Mouse (Mus musculus): Measurements from ENCODE around the gene Spag7. TPM values are rescaled to one million over a fixed set of nuclear protein-coding genes. Genes with fewer than 3 reads are reported as not detected.
A peak's percentile ranks its signal among the peaks of the same experiment; 100 is the strongest.

The Spag7 gene
- total RNA-seq, 2 experiments from 2014 or later: 11.1 to 36.9 TPM

DNA sequence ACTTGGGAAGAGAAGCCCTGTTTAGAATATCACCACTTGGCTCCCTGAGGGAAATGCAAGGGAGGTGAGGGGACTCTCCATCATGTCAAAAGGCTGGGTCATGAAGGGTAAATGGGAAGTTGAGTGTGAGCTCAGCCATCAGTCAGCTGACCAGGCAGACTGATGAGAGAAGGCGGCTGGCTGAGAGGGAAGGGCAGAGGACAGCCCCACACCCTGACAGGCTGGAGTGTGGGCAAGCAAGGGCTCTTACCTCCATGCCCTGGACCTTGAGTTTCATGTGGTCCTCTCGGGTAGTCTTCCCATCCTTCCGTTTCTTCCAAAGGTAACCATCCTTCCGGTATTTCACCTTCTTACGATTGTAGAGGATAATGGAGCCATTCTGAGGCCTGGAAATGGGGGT, 14.4 kb upstream of the Spag7 start:
- ATAC-seq (replicated peaks; ENCODE audit: low FRiP score, poor library complexity, severe bottlenecking): no peak

GRCm38 (mm10) chr11:70681897-70682581, 12.8 kb upstream of the Spag7 start:
- no peak for ATAC-seq (replicated peaks; ENCODE audit: low FRiP score, poor library complexity, severe bottlenecking)

DNA sequence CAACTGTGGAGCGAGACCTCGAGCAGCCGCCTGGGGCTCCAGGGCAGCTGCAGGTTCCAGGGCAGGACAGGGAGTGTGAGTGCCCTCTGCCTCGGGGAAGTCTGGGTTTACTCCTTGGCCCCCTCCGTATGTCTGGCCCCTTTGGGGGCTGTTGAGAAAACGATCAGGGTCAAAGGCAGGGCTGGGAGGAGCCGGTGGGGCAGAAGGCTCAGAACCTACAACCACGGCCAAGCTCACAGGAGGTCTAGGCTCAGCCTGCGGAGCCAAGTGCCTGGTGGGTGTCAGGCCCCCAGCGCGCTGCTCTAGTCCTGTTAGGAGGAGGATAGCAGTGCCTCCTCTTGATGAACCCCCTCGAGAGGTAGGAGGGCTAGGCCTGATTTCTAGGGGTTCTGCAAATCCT, 12.0 kb upstream of the Spag7 start:
- ATAC-seq (replicated peaks; ENCODE audit: low FRiP score, poor library complexity, severe bottlenecking): no peak

DNA sequence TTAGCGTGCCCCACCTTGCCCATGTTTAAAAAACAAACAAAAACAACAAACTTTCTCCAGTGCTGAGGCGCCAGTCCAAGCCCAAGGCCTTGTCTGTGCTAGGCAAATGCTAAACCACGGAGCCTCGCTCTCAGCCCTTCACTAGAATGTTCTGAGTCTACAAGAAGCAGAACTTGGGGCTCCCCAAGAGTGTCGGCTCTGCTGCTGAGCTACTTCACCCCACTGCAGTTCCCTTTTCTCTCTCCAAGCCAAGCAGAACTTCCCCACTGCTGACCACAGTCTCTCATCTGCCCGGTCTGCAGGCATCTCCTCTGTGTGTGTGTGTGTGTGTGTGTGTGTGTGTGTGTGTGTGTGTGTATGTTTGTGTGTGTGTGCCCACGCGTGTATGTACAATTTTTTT, 10.7 kb upstream of the Spag7 start:
- ATAC-seq (replicated peaks; ENCODE audit: low FRiP score, poor library complexity, severe bottlenecking): no peak

DNA sequence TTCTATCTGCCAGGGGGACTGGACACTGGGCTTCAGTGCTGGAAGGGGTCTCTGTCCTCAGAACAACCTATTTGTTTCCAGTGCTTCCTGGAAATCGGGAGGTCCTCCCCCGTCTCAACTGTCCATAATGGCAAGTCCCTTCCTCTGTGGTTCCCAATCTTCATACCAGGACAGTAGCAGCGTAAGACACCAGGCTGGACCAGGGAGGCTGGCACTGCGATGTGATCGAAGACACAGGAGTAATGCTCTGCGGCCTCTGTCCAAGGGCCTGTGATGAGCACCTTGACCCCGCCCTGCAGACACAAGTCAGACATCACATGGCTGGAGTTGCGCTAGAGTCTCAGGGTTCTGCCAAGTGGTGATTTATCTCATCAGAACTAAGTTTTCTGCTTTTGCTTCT, 10.1 kb upstream of the Spag7 start:
- no peak for ATAC-seq (replicated peaks; ENCODE audit: low FRiP score, poor library complexity, severe bottlenecking)

- no peak for ATAC-seq (replicated peaks; ENCODE audit: low FRiP score, poor library complexity, severe bottlenecking)
Measured at GRCm38 (mm10) chr11:70678576-70678975, 9.4 kb upstream of the Spag7 start.

GRCm38 (mm10) chr11:70678092-70678491, 8.9 kb upstream of the Spag7 start:
- ATAC-seq (replicated peaks; ENCODE audit: low FRiP score, poor library complexity, severe bottlenecking): no peak

- no peak for ATAC-seq (replicated peaks; ENCODE audit: low FRiP score, poor library complexity, severe bottlenecking)
Measured at GRCm38 (mm10) chr11:70674501-70674900, 5.3 kb upstream of the Spag7 start.

DNA sequence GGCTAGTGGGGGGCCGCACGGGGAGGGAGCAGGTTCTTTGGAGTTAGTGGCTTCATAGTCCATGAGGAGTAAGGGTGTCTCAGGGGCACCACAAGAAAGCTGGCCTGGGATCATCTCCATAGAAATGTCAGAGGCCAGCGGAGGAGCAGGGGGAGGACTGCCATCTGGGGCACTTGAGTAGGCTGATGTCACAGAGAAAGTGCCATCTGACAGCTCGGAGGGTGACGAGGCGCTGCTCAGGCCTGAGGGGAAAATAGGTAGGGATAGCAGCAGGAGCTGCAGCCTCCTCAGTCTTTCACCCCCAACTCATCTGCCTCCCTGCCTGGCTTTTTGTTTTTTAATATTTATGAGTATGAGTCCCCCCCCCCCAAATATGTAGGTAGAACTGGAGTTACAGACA, 4.8 kb upstream of the Spag7 start:
- ATAC-seq (replicated peaks; ENCODE audit: low FRiP score, poor library complexity, severe bottlenecking): no peak

DNA sequence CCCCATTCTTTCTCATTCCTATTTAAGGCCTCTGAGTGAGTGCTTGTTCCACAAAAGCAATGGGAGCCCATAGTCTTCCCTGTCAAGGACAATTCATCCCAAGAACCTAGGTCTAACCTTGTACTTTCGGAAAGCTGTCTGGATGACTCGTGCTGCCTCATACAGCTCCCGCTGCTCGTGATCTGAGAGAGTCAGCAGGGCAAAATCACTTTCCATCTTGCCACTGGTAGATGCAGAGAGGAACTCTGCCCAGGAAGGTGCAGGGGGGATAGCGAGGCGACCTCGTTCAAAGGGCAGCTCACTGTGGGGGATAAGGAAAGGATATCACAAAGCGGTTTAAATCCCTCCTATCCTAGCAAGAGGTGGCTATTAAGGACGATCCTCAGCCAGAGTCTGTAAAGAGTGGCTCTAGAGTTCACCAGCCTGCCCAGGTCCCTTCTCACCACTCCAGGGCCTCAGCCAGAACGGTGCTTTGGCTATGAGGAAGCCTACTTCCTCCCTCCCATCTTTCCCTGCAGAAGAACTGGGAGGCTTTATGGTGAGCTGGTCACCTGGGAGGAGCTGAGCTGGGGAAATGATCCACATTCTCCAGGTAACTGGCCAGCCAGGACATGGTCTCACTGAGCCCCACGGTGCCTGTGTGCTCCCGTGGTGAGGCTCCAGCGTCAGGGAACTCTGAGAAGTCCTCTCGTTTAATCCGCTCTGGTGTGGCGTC, 2.3 kb upstream of the Spag7 start:
- ATAC-seq (replicated peaks; ENCODE audit: low FRiP score, poor library complexity, severe bottlenecking): no peak

DNA sequence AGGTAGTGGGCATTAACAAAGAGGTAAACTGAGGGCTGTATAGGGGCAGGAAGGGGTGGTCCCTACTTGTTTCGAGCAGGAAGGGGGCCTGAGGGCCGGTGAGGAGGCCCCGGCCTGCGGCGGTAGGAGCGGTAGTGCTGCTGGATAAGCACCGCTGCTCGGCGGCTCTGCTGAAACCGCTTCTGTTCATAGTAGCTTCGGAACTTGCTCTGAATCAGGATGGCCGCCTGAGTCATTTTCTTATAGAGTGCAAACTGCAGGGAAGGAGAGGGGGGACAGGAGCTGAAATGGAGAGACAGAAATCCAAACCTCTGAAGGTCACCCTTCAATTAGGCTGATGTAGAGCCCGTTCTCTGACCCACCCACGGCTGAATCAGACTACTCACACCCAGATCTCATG, 1.3 kb upstream of the Spag7 start:
- ATAC-seq (replicated peaks; ENCODE audit: low FRiP score, poor library complexity, severe bottlenecking): no peak

- ATAC-seq (replicated peaks; ENCODE audit: low FRiP score, poor library complexity, severe bottlenecking): peak; percentile 7
Measured at GRCm38 (mm10) chr11:70669582-70670345, 548 bp upstream of the Spag7 start.

DNA sequence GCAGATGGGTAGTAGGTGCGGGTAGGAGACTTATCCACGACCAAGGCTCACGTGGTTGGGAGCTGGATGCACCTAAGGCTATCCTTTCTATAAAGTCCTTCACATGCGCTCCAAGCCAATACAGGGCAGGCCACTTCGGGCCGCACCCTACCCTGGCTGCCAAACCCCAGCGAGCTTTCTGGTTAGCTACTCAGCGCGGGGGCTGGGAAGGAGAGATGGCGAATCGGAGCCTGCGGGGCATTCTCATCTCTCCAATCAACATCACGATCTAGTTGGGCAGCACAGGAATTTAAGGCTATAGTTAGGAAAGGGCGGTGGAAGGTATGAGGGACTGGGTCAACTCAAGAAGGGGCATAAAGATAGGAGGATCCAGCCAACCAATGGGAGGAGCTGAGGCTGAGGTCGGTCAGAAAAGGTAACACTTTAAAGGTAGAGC, 863 bp downstream of the Spag7 start:
- peak; percentile 52 for ATAC-seq (replicated peaks; ENCODE audit: low FRiP score, poor library complexity, severe bottlenecking)

DNA sequence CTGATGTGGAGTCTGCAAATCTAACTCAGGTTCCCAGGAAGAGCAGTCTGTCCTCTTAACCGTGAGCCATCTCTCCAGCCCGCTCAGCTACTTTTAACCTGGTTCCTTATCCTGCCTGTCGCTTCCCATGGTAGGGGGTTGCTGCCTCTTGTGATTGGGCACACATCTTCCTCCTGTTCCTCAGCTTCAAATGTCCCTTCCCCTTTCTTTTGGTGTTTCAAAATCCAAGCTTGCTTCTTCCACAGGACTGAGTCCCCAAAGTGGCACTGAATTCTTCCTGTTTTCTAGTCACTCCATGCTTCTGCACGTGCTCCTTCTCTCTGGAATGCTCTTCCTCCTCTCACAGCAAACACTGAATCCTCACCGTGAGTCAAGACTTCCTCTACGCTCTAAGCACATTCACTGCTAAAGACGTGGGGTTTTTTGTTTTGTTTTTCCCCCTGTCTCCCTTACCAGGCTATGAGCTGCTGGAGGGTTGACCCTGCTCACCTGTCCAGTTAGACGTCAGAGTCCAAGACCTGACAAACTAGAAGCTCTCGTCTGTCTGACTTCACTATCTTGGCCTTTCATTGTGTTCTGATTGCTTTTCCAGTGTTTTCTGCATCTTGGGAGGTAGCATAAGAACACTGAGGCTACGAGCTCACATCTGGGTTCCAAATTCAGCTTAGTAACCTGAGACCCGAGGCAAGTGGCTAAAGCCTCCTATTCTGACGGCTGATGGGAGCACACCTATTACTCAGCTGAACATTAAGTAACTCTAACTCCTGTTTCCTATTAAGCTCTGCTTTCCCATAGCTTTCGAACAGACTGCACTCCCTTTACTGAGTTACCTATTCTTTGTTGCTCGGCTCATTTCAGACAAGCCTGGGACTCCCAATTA, 1.7 kb downstream of the Spag7 start:
- no peak for ATAC-seq (replicated peaks; ENCODE audit: low FRiP score, poor library complexity, severe bottlenecking)

GRCm38 (mm10) chr11:70666687-70667086, 2.5 kb downstream of the Spag7 start:
- ATAC-seq (replicated peaks; ENCODE audit: low FRiP score, poor library complexity, severe bottlenecking): no peak

- ATAC-seq (replicated peaks; ENCODE audit: low FRiP score, poor library complexity, severe bottlenecking): no peak
Measured at GRCm38 (mm10) chr11:70664741-70665140, 4.5 kb downstream of the Spag7 start.

GRCm38 (mm10) chr11:70663957-70664356, 5.3 kb downstream of the Spag7 start:
- ATAC-seq (replicated peaks; ENCODE audit: low FRiP score, poor library complexity, severe bottlenecking): no peak

DNA sequence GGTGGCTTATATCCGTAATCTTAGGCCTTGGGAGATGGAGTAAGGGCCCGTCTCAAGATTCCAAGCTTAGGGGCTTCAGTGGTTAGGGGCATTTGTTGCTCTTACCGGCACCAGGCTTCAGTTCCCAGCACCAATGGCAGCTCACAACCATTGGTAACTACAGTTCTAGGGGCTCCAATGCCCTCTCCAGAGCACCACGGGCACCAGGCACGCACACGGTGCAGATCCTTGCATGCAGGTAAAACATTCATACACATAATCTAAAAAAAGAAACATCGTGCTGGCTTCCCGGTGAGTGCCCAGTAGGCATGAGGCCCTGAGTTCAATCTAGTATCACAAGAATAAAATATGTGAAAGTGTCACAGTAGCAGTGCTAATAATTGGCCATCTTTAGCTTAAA, 6.1 kb downstream of the Spag7 start:
- ATAC-seq (replicated peaks; ENCODE audit: low FRiP score, poor library complexity, severe bottlenecking): no peak

- ATAC-seq (replicated peaks; ENCODE audit: low FRiP score, poor library complexity, severe bottlenecking): no peak
Measured at GRCm38 (mm10) chr11:70660571-70660970, 8.6 kb downstream of the Spag7 start.

GRCm38 (mm10) chr11:70658942-70659341, 10.3 kb downstream of the Spag7 start:
- no peak for ATAC-seq (replicated peaks; ENCODE audit: low FRiP score, poor library complexity, severe bottlenecking)

Measured in erythroid progenitor cell, adult 5-6 weeks (primary cell).